Mouse (Mus musculus) forebrain, embryonic 11.5 days (tissue): ENCODE data around the gene Cltc. TPM values are rescaled to one million over a fixed set of nuclear protein-coding genes. Genes with fewer than 3 reads are reported as not detected.
"Not testable (repeated sequence)": the region's sequence is repeated elsewhere in the genome, so short reads cannot be mapped to it uniquely, and the experiment has no call there.

Source experiments
- ATAC-seq: fragments of 200-750 bp; cut with Nextera tagmentation; replicated peaks from 2 replicates; pipeline ENCODE4 v1.8.0; 2017; ENCODE audit warnings: moderate TSS enrichment; ENCODE audit not compliant: low FRiP score
- DNase-seq: peaks from one replicate; pipeline ENCODE4 v3.0.0-alpha.2; 2017; ENCODE audit warnings: low spot score
- H3K27ac ChIP-seq: fragments of 300-500 bp; sonication (generic); 2 replicates; pipeline ENCODE4 v1.5.1; 2014; ENCODE audit warnings: low read depth, low read length
- H3K27me3 ChIP-seq: fragments of 300-500 bp; sonication (generic); 2 replicates; pipeline ENCODE4 v1.6.1; 2014; ENCODE audit warnings: mild to moderate bottlenecking, low read length, mixed read lengths; ENCODE audit not compliant: control insufficient read depth, insufficient read depth
- H3K36me3 ChIP-seq: fragments of 300-500 bp; sonication (generic); 2 replicates; pipeline ENCODE4 v1.6.1; 2014; ENCODE audit warnings: mild to moderate bottlenecking, low read length, moderate library complexity, mixed read lengths; ENCODE audit not compliant: control insufficient read depth, insufficient read depth
- H3K4me1 ChIP-seq: fragments of 300-500 bp; sonication (generic); replicated peaks from 2 replicates; pipeline ENCODE4 v1.6.1; 2014; ENCODE audit warnings: low read length, mixed read lengths; ENCODE audit not compliant: control insufficient read depth, insufficient read depth
- H3K4me2 ChIP-seq: fragments of 300-500 bp; sonication (generic); 2 replicates; pipeline ENCODE4 v1.6.1; 2014; ENCODE audit warnings: low read depth, mild to moderate bottlenecking, low read length, moderate library complexity, mixed read lengths; ENCODE audit not compliant: severe bottlenecking
- H3K4me3 ChIP-seq: fragments of 300-500 bp; sonication (generic); 2 replicates; pipeline ENCODE4 v1.5.1; 2014; ENCODE audit warnings: low read depth, low read length
- H3K9ac ChIP-seq: fragments of 300-500 bp; sonication (generic); 2 replicates; pipeline ENCODE4 v1.6.1; 2014; ENCODE audit warnings: low read length
- H3K9me3 ChIP-seq: fragments of 300-500 bp; sonication (generic); 2 replicates; pipeline ENCODE4 v1.6.1; 2016; ENCODE audit warnings: low read length, mixed read lengths; ENCODE audit not compliant: control insufficient read depth
- WGBS: fragments of 180-500 bp; shearing (Covaris S2); extraction: QIAGEN DNeasy Blood & Tissue Kit; methylation state at CpG from one replicate; pipeline ENCODE4 v1.1.7; 2014; 5-methylcytosine and 5-hydroxymethylcytosine counted together
- polyA plus RNA-seq: library from polyadenylated mRNA; unstranded; fragments of >200 nt; fragmentation: Nextera tagmentation; extraction: Ambion mirVana; gene quantifications from 2 replicates; pipeline ENCODE4 v1.2.1, GENCODE M21; 2014

Gene Cltc
- polyA plus RNA-seq, 1 experiment from 2014 or later, result 176 TPM

- 85% methylated on average over 3 of the region's 3 CpGs for WGBS
Measured at GRCm38 (mm10) chr11:86749776-86750423, 7.5 kb downstream of the Cltc start.

GRCm38 (mm10) chr11:86745634-86746404 is 11.5 kb downstream of the Cltc start:
- no peaks in the 10 kb centered on the region for H3K27me3 ChIP-seq
- no peak for DNase-seq
- H3K4me2 ChIP-seq, result no peak overlapping the region
- no peak overlapping the region for H3K4me3 ChIP-seq
- H3K9me3 ChIP-seq, result no peaks in the 10 kb centered on the region
- no peak for ATAC-seq
- no peak overlapping the region for H3K27ac ChIP-seq
- 85% methylated on average over 3 of the region's 3 CpGs for WGBS
- no peak overlapping the region for H3K9ac ChIP-seq
- H3K4me1 ChIP-seq, result no peaks in the 10 kb centered on the region
- no peaks in the 10 kb centered on the region for H3K36me3 ChIP-seq

More at GRCm38 (mm10) chr11:86749776-86750423, 7.5 kb downstream of the Cltc start:
- Histone ChIP-seq H3K27me3 (no peaks in the 10 kb centered on the region), H3K4me3 (no peak overlapping the region), H3K9ac (no peak overlapping the region), H3K27ac (no peak overlapping the region), H3K4me2 (no peak overlapping the region), H3K4me1 (no peaks in the 10 kb centered on the region), H3K36me3 (no peaks in the 10 kb centered on the region), H3K9me3 (no peaks in the 10 kb centered on the region)
- DNase-seq (no peak), ATAC-seq (no peak)

DNA sequence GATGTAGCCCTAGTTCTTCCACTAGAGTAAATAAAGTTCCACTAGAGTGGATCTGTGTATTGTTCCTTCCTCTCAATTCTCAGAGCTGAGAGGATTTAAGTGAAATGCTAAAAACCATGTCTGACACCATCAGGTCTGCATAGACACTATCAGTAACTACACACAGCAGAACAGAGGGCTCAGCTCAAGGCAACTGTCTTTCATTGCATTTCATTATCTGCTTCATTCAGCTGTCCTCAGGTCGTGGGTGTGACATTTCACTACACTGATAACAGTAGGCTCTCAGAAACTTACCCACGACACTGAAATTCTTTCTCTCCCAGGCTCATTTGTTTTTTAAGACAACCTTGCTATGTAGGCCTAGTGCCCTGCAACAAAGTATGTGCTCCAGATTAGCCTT is 14.8 kb downstream of the Cltc start:
- Histone ChIP-seq H3K9me3 (no peaks in the 10 kb centered on the region), H3K4me2 (no peak overlapping the region), H3K4me3 (no peak overlapping the region), H3K4me1 (no peaks in the 10 kb centered on the region), H3K27me3 (no peaks in the 10 kb centered on the region), H3K9ac (no peak overlapping the region), H3K27ac (no peak overlapping the region), H3K36me3 (no peaks in the 10 kb centered on the region)
- DNase-seq, result no peak
- WGBS, result 73% methylated on average over 2 of the region's 2 CpGs
- ATAC-seq, result no peak

DNA sequence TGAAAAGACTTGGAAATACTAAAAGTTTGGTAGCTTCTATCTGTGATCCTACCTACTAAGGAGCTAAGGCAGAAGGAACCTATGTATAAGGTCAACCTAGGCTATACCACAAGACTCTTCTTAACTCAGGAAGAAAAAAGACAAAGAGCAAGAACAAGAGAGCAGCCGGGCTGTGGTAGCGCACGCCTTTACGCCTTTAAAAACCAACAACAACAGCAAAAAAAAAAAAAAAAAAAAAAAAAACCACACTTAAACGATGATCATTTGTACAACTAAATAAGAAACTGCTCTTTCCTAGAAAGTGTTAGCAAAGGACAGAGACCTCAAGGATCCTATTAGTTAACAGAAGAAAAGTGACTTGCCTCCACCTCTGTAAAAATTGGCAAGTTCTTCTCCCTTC is 15.9 kb downstream of the Cltc start:
- Histone ChIP-seq H3K4me3 (no peak overlapping the region), H3K4me1 (no peaks in the 10 kb centered on the region), H3K9me3 (no peaks in the 10 kb centered on the region), H3K9ac (no peak overlapping the region), H3K36me3 (no peaks in the 10 kb centered on the region), H3K27me3 (no peaks in the 10 kb centered on the region), H3K27ac (no peak overlapping the region), H3K4me2 (no peak overlapping the region)
- DNase-seq (no peak), ATAC-seq (no peak)
- WGBS, result 96% methylated on average over 5 of the region's 5 CpGs

GRCm38 (mm10) chr11:86739470-86739869 is 17.9 kb downstream of the Cltc start:
- H3K4me3 ChIP-seq, result no peak overlapping the region
- WGBS, result 90% methylated on average over 2 of the region's 2 CpGs
- H3K27ac ChIP-seq, result no peak overlapping the region
- H3K4me1 ChIP-seq, result no peaks in the 10 kb centered on the region
- H3K9ac ChIP-seq, result no peak overlapping the region
- H3K4me2 ChIP-seq, result no peak overlapping the region
- ATAC-seq (no peak), DNase-seq (no peak)
- no peaks in the 10 kb centered on the region for H3K27me3 ChIP-seq
- H3K9me3 ChIP-seq, result no peaks in the 10 kb centered on the region
- H3K36me3 ChIP-seq, result no peaks in the 10 kb centered on the region

DNA sequence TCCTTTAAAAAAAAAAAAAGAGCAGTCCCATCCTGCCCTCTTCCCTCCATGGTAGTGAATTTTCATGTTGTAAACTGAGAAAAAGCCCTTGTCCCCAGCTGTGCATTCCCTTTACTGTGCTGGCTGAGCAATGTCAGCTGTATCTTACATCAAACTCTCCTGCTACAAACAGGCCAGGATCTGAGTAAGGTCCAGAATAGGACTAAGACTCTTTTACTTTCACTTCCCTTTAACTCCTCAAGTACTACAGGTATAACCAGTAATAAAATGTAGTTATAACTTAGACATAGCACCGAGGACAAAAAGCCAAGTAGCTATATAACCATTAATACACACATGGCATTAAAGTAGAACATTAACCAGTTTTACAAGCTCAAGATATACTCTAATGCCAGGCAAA is 18.4 kb downstream of the Cltc start:
- H3K36me3 ChIP-seq, result no peaks in the 10 kb centered on the region
- no peaks in the 10 kb centered on the region for H3K27me3 ChIP-seq
- H3K4me3 ChIP-seq, result no peak overlapping the region
- ATAC-seq (no peak), DNase-seq (no peak)
- H3K9me3 ChIP-seq, result no peaks in the 10 kb centered on the region
- H3K4me2 ChIP-seq, result no peak overlapping the region
- H3K27ac ChIP-seq, result no peak overlapping the region
- H3K4me1 ChIP-seq, result no peaks in the 10 kb centered on the region
- H3K9ac ChIP-seq, result no peak overlapping the region
- whole genome bisulfite sequencing, result 95% methylated on average over 1 of the region's 1 CpGs

- not testable (repeated sequence) for ATAC-seq, H3K27me3 ChIP-seq
- 96% methylated on average over 1 of the region's 1 CpGs for WGBS
Measured at GRCm38 (mm10) chr11:86738308-86738707, 19.1 kb downstream of the Cltc start.

DNA sequence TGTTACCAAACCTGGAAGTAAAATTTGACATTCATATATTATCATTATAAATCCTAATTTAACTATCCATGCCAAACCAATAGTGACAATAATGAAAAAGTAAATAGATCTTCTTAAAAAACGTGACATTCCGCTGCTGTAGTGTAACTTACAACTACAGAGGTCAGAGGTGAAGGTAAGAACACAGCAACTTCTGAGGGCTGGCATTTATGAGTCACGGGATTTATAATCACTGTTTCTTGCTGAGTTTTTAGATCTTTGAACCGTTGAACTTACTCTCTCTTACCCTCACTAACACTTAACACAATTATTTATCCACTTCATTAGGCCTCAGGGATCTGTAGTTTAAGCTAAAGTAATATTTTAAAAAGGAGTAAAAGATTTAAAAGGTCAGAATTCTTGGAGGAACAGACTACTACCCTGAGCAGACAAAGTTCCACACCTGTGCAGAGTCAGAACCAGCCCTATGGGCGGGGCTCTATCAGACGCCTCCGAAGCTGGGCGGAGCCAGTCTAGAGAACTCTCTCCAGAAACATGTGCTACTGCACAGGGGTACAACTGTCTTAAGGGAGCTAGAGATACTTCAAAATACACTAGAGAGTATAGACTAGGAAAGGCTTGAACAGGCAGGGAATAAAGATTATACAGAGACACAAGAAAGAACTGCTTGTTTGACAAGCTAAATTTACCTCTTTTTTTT is 19.9 kb downstream of the Cltc start:
- H3K4me1 ChIP-seq, result no peaks in the 10 kb centered on the region
- 89% methylated on average over 8 of the region's 8 CpGs for WGBS
- H3K9ac ChIP-seq, result no peak overlapping the region
- H3K4me2 ChIP-seq, result no peak overlapping the region
- DNase-seq, result no peak
- H3K27ac ChIP-seq, result no peak overlapping the region
- no peaks in the 10 kb centered on the region for H3K36me3 ChIP-seq
- ATAC-seq, result no peak
- no peaks in the 10 kb centered on the region for H3K9me3 ChIP-seq
- H3K27me3 ChIP-seq, result no peaks in the 10 kb centered on the region
- H3K4me3 ChIP-seq, result no peak overlapping the region

More at GRCm38 (mm10) chr11:86738308-86738707, 19.1 kb downstream of the Cltc start:
- not testable (repeated sequence) for H3K4me1 ChIP-seq, DNase-seq, H3K9me3 ChIP-seq, H3K4me2 ChIP-seq, H3K4me3 ChIP-seq, H3K27ac ChIP-seq, H3K9ac ChIP-seq, H3K36me3 ChIP-seq
